Mouse (Mus musculus) intestine, embryonic 16.5 days (tissue): ENCODE data around the gene Sort1. TPM values are rescaled to one million over a fixed set of nuclear protein-coding genes. Genes with fewer than 3 reads are reported as not detected.
A peak's percentile ranks its signal among the peaks of the same experiment; 100 is the strongest.

Source experiments
- ATAC-seq: fragments of 200-750 bp; cut with Nextera tagmentation; 2 replicates; pipeline ENCODE4 v1.8.0; 2017; ENCODE audit warnings: moderate TSS enrichment, moderate library complexity
- H3K27ac ChIP-seq: fragments of 300-500 bp; sonication (generic); 2 replicates; pipeline ENCODE4 v1.5.1; 2014; ENCODE audit warnings: mild to moderate bottlenecking, low read length
- H3K27me3 ChIP-seq: fragments of 300-500 bp; sonication (generic); replicated peaks from 2 replicates; pipeline ENCODE4 v1.6.1; 2014; ENCODE audit warnings: low read length, control low read depth, mixed read lengths; ENCODE audit not compliant: control insufficient read depth, insufficient read depth
- H3K36me3 ChIP-seq: fragments of 300-500 bp; sonication (generic); 2 replicates; pipeline ENCODE4 v1.6.1; 2014; ENCODE audit warnings: low read length, control low read depth; ENCODE audit not compliant: control insufficient read depth, insufficient read depth
- H3K4me1 ChIP-seq: fragments of 300-500 bp; sonication (generic); 2 replicates; pipeline ENCODE4 v1.6.1; 2014; ENCODE audit warnings: low read length, control low read depth, mixed read lengths; ENCODE audit not compliant: control insufficient read depth, insufficient read depth
- H3K4me2 ChIP-seq: fragments of 300-500 bp; sonication (generic); 2 replicates; pipeline ENCODE4 v1.6.1; 2014; ENCODE audit warnings: low read depth, low read length, control low read depth
- H3K4me3 ChIP-seq: fragments of 300-500 bp; sonication (generic); 2 replicates; pipeline ENCODE4 v1.5.1; 2014; ENCODE audit warnings: mild to moderate bottlenecking, low read length
- H3K9ac ChIP-seq: fragments of 300-500 bp; sonication (generic); 2 replicates; pipeline ENCODE4 v1.6.1; 2014; ENCODE audit warnings: low read depth, low read length
- H3K9me3 ChIP-seq: fragments of 300-500 bp; sonication (generic); 2 replicates; pipeline ENCODE4 v1.6.1; 2016; ENCODE audit warnings: low read length, control low read depth; ENCODE audit not compliant: control insufficient read depth
- WGBS: fragments of 180-500 bp; shearing (Covaris S2); extraction: QIAGEN DNeasy Blood & Tissue Kit; methylation state at CpG from one replicate; pipeline ENCODE4 v1.1.7; 2014; 5-methylcytosine and 5-hydroxymethylcytosine counted together
- polyA plus RNA-seq: library from polyadenylated mRNA; unstranded; fragments of >200 nt; fragmentation: Nextera tagmentation; extraction: Ambion mirVana; gene quantifications from 2 replicates; pipeline ENCODE4 v1.2.1, GENCODE M21; 2015

Sort1 gene
- polyA plus RNA-seq, 1 experiment from 2014 or later, result 3.7 TPM

GRCm38 (mm10) chr3:108345855-108346254 is 62.0 kb downstream of the Sort1 start:
- H3K4me3 ChIP-seq, result no peak overlapping the region
- H3K27ac ChIP-seq, result no peak overlapping the region
- H3K27me3 ChIP-seq, result no peaks in the 10 kb centered on the region
- no peaks in the 10 kb centered on the region for H3K9me3 ChIP-seq
- WGBS, result 85% methylated on average over 7 of the region's 7 CpGs
- no peak overlapping the region for H3K9ac ChIP-seq
- no peak for ATAC-seq
- peaks cover 3% of the 10 kb centered on the region; the same call in 1 of the 2 replicates for H3K36me3 ChIP-seq
- no peak overlapping the region for H3K4me2 ChIP-seq
- no peaks in the 10 kb centered on the region for H3K4me1 ChIP-seq

GRCm38 (mm10) chr3:108348376-108348775 is 64.5 kb downstream of the Sort1 start:
- Histone ChIP-seq H3K9me3 (no peaks in the 10 kb centered on the region), H3K36me3 (peaks cover 9% of the 10 kb centered on the region; the same call in 1 of the 2 replicates), H3K9ac (no peak overlapping the region), H3K4me3 (no peak overlapping the region), H3K27me3 (no peaks in the 10 kb centered on the region), H3K4me2 (no peak overlapping the region), H3K4me1 (no peaks in the 10 kb centered on the region), H3K27ac (no peak overlapping the region)
- ATAC-seq, result no peak
- WGBS, result 81% methylated on average over 9 of the region's 9 CpGs

- WGBS, result 79% methylated on average over 3 of the region's 3 CpGs
These were observed 71.4 kb downstream of the Sort1 start for GRCm38 (mm10) chr3:108355245-108355644.

GRCm38 (mm10) chr3:108357051-108357450 is 73.2 kb downstream of the Sort1 start:
- Histone ChIP-seq H3K27me3 (no peaks in the 10 kb centered on the region), H3K4me1 (peaks cover 5% of the 10 kb centered on the region), H3K27ac (no peak overlapping the region), H3K9me3 (no peaks in the 10 kb centered on the region), H3K36me3 (peaks cover 6% of the 10 kb centered on the region), H3K4me3 (no peak overlapping the region), H3K4me2 (no peak overlapping the region), H3K9ac (no peak overlapping the region)
- WGBS, result 86% methylated on average over 10 of the region's 10 CpGs
- no peak for ATAC-seq

More at GRCm38 (mm10) chr3:108355245-108355644, 71.4 kb downstream of the Sort1 start:
- Histone ChIP-seq H3K36me3 (peaks cover 12% of the 10 kb centered on the region), H3K27me3 (no peaks in the 10 kb centered on the region), H3K27ac (no peak overlapping the region), H3K4me1 (no peaks in the 10 kb centered on the region), H3K4me3 (no peak overlapping the region), H3K9ac (no peak overlapping the region), H3K9me3 (no peaks in the 10 kb centered on the region), H3K4me2 (no peak overlapping the region)
- no peak for ATAC-seq

- Histone ChIP-seq H3K4me2 (no peak overlapping the region), H3K27ac (no peak overlapping the region), H3K4me1 (peaks cover 5% of the 10 kb centered on the region), H3K36me3 (peaks cover 6% of the 10 kb centered on the region), H3K9me3 (no peaks in the 10 kb centered on the region), H3K27me3 (no peaks in the 10 kb centered on the region), H3K4me3 (no peak overlapping the region), H3K9ac (no peak overlapping the region)
- 80% methylated on average over 6 of the region's 6 CpGs for WGBS
- ATAC-seq, result no peak
These were observed 74.6 kb downstream of the Sort1 start for GRCm38 (mm10) chr3:108358445-108358844.

- no peak overlapping the region for H3K27ac ChIP-seq
- no peaks in the 10 kb centered on the region for H3K27me3 ChIP-seq
- no peak for ATAC-seq
- H3K4me1 ChIP-seq, result peaks cover 5% of the 10 kb centered on the region
- no peak overlapping the region for H3K4me3 ChIP-seq
- H3K9me3 ChIP-seq, result no peaks in the 10 kb centered on the region
- WGBS, result 20% methylated on average over 7 of the region's 7 CpGs
- no peak overlapping the region for H3K9ac ChIP-seq
- no peaks in the 10 kb centered on the region for H3K36me3 ChIP-seq
- H3K4me2 ChIP-seq, result 0 out of 2 replicates have a peak overlapping the region, but pooled peaks have one; percentile 10
These were observed 77.0 kb downstream of the Sort1 start for GRCm38 (mm10) chr3:108360894-108361293.

GRCm38 (mm10) chr3:108363626-108364025 is 79.7 kb downstream of the Sort1 start:
- no peak for ATAC-seq
- WGBS, result 63% methylated on average over 3 of the region's 3 CpGs
- H3K27ac ChIP-seq, result no peak overlapping the region
- no peaks in the 10 kb centered on the region for H3K9me3 ChIP-seq
- H3K4me1 ChIP-seq, result peaks cover 14% of the 10 kb centered on the region
- H3K9ac ChIP-seq, result no peak overlapping the region
- no peak overlapping the region for H3K4me3 ChIP-seq
- H3K27me3 ChIP-seq, result no peaks in the 10 kb centered on the region
- H3K4me2 ChIP-seq, result no peak overlapping the region
- no peaks in the 10 kb centered on the region for H3K36me3 ChIP-seq

GRCm38 (mm10) chr3:108364270-108364995 is 80.6 kb downstream of the Sort1 start, which contains the start of gene Mybphl:
Gene Mybphl (plus strand): TSS chr3:108364911.
- H3K9me3 ChIP-seq, result no peaks in the 10 kb centered on the region
- H3K4me3 ChIP-seq, result no peak within 1 kb of the TSS
- no peak within 1 kb of the TSS for H3K4me2 ChIP-seq
- no peaks in the 10 kb centered on the region for H3K27me3 ChIP-seq
- no peak within 1 kb of the TSS for H3K27ac ChIP-seq
- 71% methylated on average over 9 of the region's 9 CpGs for WGBS
- no peak for ATAC-seq
- no peaks in the 10 kb centered on the region for H3K36me3 ChIP-seq
- no peak within 1 kb of the TSS for H3K9ac ChIP-seq
- H3K4me1 ChIP-seq, result peaks cover 14% of the 10 kb centered on the region

- Histone ChIP-seq H3K4me1 (peaks cover 10% of the 10 kb centered on the region; the same call in 1 of the 2 replicates), H3K9me3 (no peaks in the 10 kb centered on the region), H3K27me3 (no peaks in the 10 kb centered on the region), H3K4me2 (no peak overlapping the region), H3K27ac (no peak overlapping the region), H3K9ac (no peak overlapping the region), H3K4me3 (no peak overlapping the region), H3K36me3 (no peaks in the 10 kb centered on the region)
- 57% methylated on average over 9 of the region's 9 CpGs for WGBS
- ATAC-seq, result no peak
These were observed 83.3 kb downstream of the Sort1 start for GRCm38 (mm10) chr3:108367173-108367572.
